Mouse (Mus musculus): ENCODE measurements around the gene Thsd7b. TPM values are rescaled to one million over a fixed set of nuclear protein-coding genes. Genes with fewer than 3 reads are reported as not detected.

The Thsd7b gene
- polyA plus RNA-seq, 1 experiment from 2014 or later, result 11.2 TPM

- H3K9ac ChIP-seq (replicated peaks; ENCODE audit: low read length), result no peak overlapping the region
- no peak overlapping the region for H3K27ac ChIP-seq (replicated peaks; ENCODE audit: low read depth, low read length)
- H3K9me3 ChIP-seq (replicated peaks; ENCODE audit: control insufficient read depth, low read length), result no peaks in the 10 kb centered on the region
- no peak for ATAC-seq (replicated peaks; ENCODE audit: insufficient number of reproducible peaks, low FRiP score, low TSS enrichment, low read depth)
- no peak for DNase-seq (ENCODE audit: low spot score)
- no peaks in the 10 kb centered on the region for H3K36me3 ChIP-seq (replicated peaks; ENCODE audit: control insufficient read depth, insufficient read depth, low read depth, low read length)
- 62% methylated on average over 3 of the region's 3 CpGs for WGBS
- H3K27me3 ChIP-seq (ENCODE audit: control insufficient read depth, insufficient read depth, low read length), result no peaks in the 10 kb centered on the region
- H3K4me3 ChIP-seq (ENCODE audit: low read depth, low read length), result no peak overlapping the region
- H3K4me2 ChIP-seq (ENCODE audit: low read depth, low read length), result no peak overlapping the region
- H3K4me1 ChIP-seq (ENCODE audit: control insufficient read depth, insufficient read depth, low read length), result no peaks in the 10 kb centered on the region
Observed at GRCm38 (mm10) chr1:129559812-129560211, 286.7 kb downstream of the Thsd7b start.

- Histone ChIP-seq H3K27ac (replicated peaks; ENCODE audit: low read depth, low read length) (no peak overlapping the region), H3K4me3 (ENCODE audit: low read depth, low read length) (no peak overlapping the region), H3K4me1 (ENCODE audit: control insufficient read depth, insufficient read depth, low read length) (no peaks in the 10 kb centered on the region), H3K4me2 (ENCODE audit: low read depth, low read length) (no peak overlapping the region), H3K9me3 (replicated peaks; ENCODE audit: control insufficient read depth, low read length) (no peaks in the 10 kb centered on the region), H3K9ac (replicated peaks; ENCODE audit: low read length) (no peak overlapping the region), H3K36me3 (replicated peaks; ENCODE audit: control insufficient read depth, insufficient read depth, low read depth, low read length) (no peaks in the 10 kb centered on the region), H3K27me3 (ENCODE audit: control insufficient read depth, insufficient read depth, low read length) (no peaks in the 10 kb centered on the region)
- DNase-seq (ENCODE audit: low spot score) (no peak), ATAC-seq (replicated peaks; ENCODE audit: insufficient number of reproducible peaks, low FRiP score, low TSS enrichment, low read depth) (no peak)
- 70% methylated on average over 1 of the region's 1 CpGs for WGBS
Observed at GRCm38 (mm10) chr1:129562707-129563106, 289.6 kb downstream of the Thsd7b start.

- DNase-seq (ENCODE audit: low spot score), result no peak
- Histone ChIP-seq H3K9ac (replicated peaks; ENCODE audit: low read length) (no peak overlapping the region), H3K9me3 (replicated peaks; ENCODE audit: control insufficient read depth, low read length) (no peaks in the 10 kb centered on the region), H3K36me3 (replicated peaks; ENCODE audit: control insufficient read depth, insufficient read depth, low read depth, low read length) (no peaks in the 10 kb centered on the region), H3K4me3 (ENCODE audit: low read depth, low read length) (no peak overlapping the region), H3K4me1 (ENCODE audit: control insufficient read depth, insufficient read depth, low read length) (no peaks in the 10 kb centered on the region), H3K4me2 (ENCODE audit: low read depth, low read length) (no peak overlapping the region), H3K27ac (replicated peaks; ENCODE audit: low read depth, low read length) (no peak overlapping the region), H3K27me3 (ENCODE audit: control insufficient read depth, insufficient read depth, low read length) (no peaks in the 10 kb centered on the region)
- ATAC-seq (replicated peaks; ENCODE audit: insufficient number of reproducible peaks, low FRiP score, low TSS enrichment, low read depth), result no peak
- WGBS, result 88% methylated on average over 3 of the region's 3 CpGs
Observed at GRCm38 (mm10) chr1:129570522-129570921, 297.4 kb downstream of the Thsd7b start.

GRCm38 (mm10) chr1:129579955-129580354, 306.9 kb downstream of the Thsd7b start:
- no peaks in the 10 kb centered on the region for H3K4me1 ChIP-seq (ENCODE audit: control insufficient read depth, insufficient read depth, low read length)
- no peak overlapping the region for H3K4me2 ChIP-seq (ENCODE audit: low read depth, low read length)
- ATAC-seq (replicated peaks; ENCODE audit: insufficient number of reproducible peaks, low FRiP score, low TSS enrichment, low read depth) (no peak), DNase-seq (ENCODE audit: low spot score) (no peak)
- no peaks in the 10 kb centered on the region for H3K9me3 ChIP-seq (replicated peaks; ENCODE audit: control insufficient read depth, low read length)
- no peaks in the 10 kb centered on the region for H3K36me3 ChIP-seq (replicated peaks; ENCODE audit: control insufficient read depth, insufficient read depth, low read depth, low read length)
- no peak overlapping the region for H3K4me3 ChIP-seq (ENCODE audit: low read depth, low read length)
- WGBS, result 78% methylated on average over 4 of the region's 4 CpGs
- no peak overlapping the region for H3K27ac ChIP-seq (replicated peaks; ENCODE audit: low read depth, low read length)
- no peaks in the 10 kb centered on the region for H3K27me3 ChIP-seq (ENCODE audit: control insufficient read depth, insufficient read depth, low read length)
- H3K9ac ChIP-seq (replicated peaks; ENCODE audit: low read length), result no peak overlapping the region

- H3K9me3 ChIP-seq (replicated peaks; ENCODE audit: control insufficient read depth, low read length), result no peaks in the 10 kb centered on the region
- H3K27me3 ChIP-seq (ENCODE audit: control insufficient read depth, insufficient read depth, low read length), result no peaks in the 10 kb centered on the region
- no peak overlapping the region for H3K9ac ChIP-seq (replicated peaks; ENCODE audit: low read length)
- no peak for DNase-seq (ENCODE audit: low spot score)
- no peak overlapping the region for H3K4me3 ChIP-seq (ENCODE audit: low read depth, low read length)
- 70% methylated on average over 6 of the region's 6 CpGs for WGBS
- H3K4me1 ChIP-seq (ENCODE audit: control insufficient read depth, insufficient read depth, low read length), result no peaks in the 10 kb centered on the region
- H3K4me2 ChIP-seq (ENCODE audit: low read depth, low read length), result no peak overlapping the region
- no peak overlapping the region for H3K27ac ChIP-seq (replicated peaks; ENCODE audit: low read depth, low read length)
- no peak for ATAC-seq (replicated peaks; ENCODE audit: insufficient number of reproducible peaks, low FRiP score, low TSS enrichment, low read depth)
- H3K36me3 ChIP-seq (replicated peaks; ENCODE audit: control insufficient read depth, insufficient read depth, low read depth, low read length), result no peaks in the 10 kb centered on the region
Observed at GRCm38 (mm10) chr1:129586635-129587034, 313.5 kb downstream of the Thsd7b start.

- Histone ChIP-seq H3K4me3 (ENCODE audit: low read depth, low read length) (no peak overlapping the region), H3K4me2 (ENCODE audit: low read depth, low read length) (no peak overlapping the region), H3K27me3 (ENCODE audit: control insufficient read depth, insufficient read depth, low read length) (no peaks in the 10 kb centered on the region), H3K4me1 (ENCODE audit: control insufficient read depth, insufficient read depth, low read length) (no peaks in the 10 kb centered on the region), H3K36me3 (replicated peaks; ENCODE audit: control insufficient read depth, insufficient read depth, low read depth, low read length) (no peaks in the 10 kb centered on the region), H3K9ac (replicated peaks; ENCODE audit: low read length) (no peak overlapping the region), H3K9me3 (replicated peaks; ENCODE audit: control insufficient read depth, low read length) (no peaks in the 10 kb centered on the region), H3K27ac (replicated peaks; ENCODE audit: low read depth, low read length) (no peak overlapping the region)
- ATAC-seq (replicated peaks; ENCODE audit: insufficient number of reproducible peaks, low FRiP score, low TSS enrichment, low read depth) (no peak), DNase-seq (ENCODE audit: low spot score) (no peak)
- WGBS, result 68% methylated on average over 3 of the region's 3 CpGs
Observed at GRCm38 (mm10) chr1:129589366-129590002, 316.4 kb downstream of the Thsd7b start.

GRCm38 (mm10) chr1:129595447-129595846, 322.3 kb downstream of the Thsd7b start:
- no peak overlapping the region for H3K4me2 ChIP-seq (ENCODE audit: low read depth, low read length)
- ATAC-seq (replicated peaks; ENCODE audit: insufficient number of reproducible peaks, low FRiP score, low TSS enrichment, low read depth), result no peak

GRCm38 (mm10) chr1:129600933-129601332, 327.8 kb downstream of the Thsd7b start:
- Histone ChIP-seq H3K27ac (replicated peaks; ENCODE audit: low read depth, low read length) (no peak overlapping the region), H3K4me1 (ENCODE audit: control insufficient read depth, insufficient read depth, low read length) (no peaks in the 10 kb centered on the region), H3K36me3 (replicated peaks; ENCODE audit: control insufficient read depth, insufficient read depth, low read depth, low read length) (no peaks in the 10 kb centered on the region), H3K4me3 (ENCODE audit: low read depth, low read length) (no peak overlapping the region), H3K4me2 (ENCODE audit: low read depth, low read length) (no peak overlapping the region), H3K27me3 (ENCODE audit: control insufficient read depth, insufficient read depth, low read length) (no peaks in the 10 kb centered on the region), H3K9me3 (replicated peaks; ENCODE audit: control insufficient read depth, low read length) (no peaks in the 10 kb centered on the region), H3K9ac (replicated peaks; ENCODE audit: low read length) (no peak overlapping the region)
- no peak for ATAC-seq (replicated peaks; ENCODE audit: insufficient number of reproducible peaks, low FRiP score, low TSS enrichment, low read depth)
- no peak for DNase-seq (ENCODE audit: low spot score)

More at GRCm38 (mm10) chr1:129595447-129595846, 322.3 kb downstream of the Thsd7b start:
- Histone ChIP-seq H3K36me3 (replicated peaks; ENCODE audit: control insufficient read depth, insufficient read depth, low read depth, low read length) (no peaks in the 10 kb centered on the region), H3K27me3 (ENCODE audit: control insufficient read depth, insufficient read depth, low read length) (no peaks in the 10 kb centered on the region), H3K27ac (replicated peaks; ENCODE audit: low read depth, low read length) (no peak overlapping the region), H3K4me1 (ENCODE audit: control insufficient read depth, insufficient read depth, low read length) (no peaks in the 10 kb centered on the region), H3K9ac (replicated peaks; ENCODE audit: low read length) (no peak overlapping the region), H3K4me3 (ENCODE audit: low read depth, low read length) (no peak overlapping the region), H3K9me3 (replicated peaks; ENCODE audit: control insufficient read depth, low read length) (no peaks in the 10 kb centered on the region)
- WGBS, result 89% methylated on average over 13 of the region's 13 CpGs
- DNase-seq (ENCODE audit: low spot score), result no peak
